Mouse (Mus musculus) myocyte (in vitro differentiated cells): ENCODE measurements around the gene Tac2. TPM values are rescaled to one million over a fixed set of nuclear protein-coding genes. Genes with fewer than 3 reads are reported as not detected.

Source experiments
- H3K27me3 ChIP-seq: one replicate; pipeline ENCODE4 v1.6.1; 2011; ENCODE audit not compliant: control insufficient read depth, insufficient read depth, insufficient read length
- H3K36me3 ChIP-seq: one replicate; pipeline ENCODE4 v1.6.1; 2011; ENCODE audit not compliant: control insufficient read depth, insufficient read depth
- H3K4me2 ChIP-seq: one replicate; pipeline ENCODE4 v1.6.1; 2011; ENCODE audit warnings: low read depth, control low read depth
- H3K4me3 ChIP-seq: one replicate; pipeline ENCODE4 v1.5.1; 2011; ENCODE audit warnings: mild to moderate bottlenecking, control low read depth, moderate library complexity
- H3K79me2 ChIP-seq: one replicate; pipeline ENCODE4 v1.6.1; 2011; ENCODE audit not compliant: control insufficient read depth, insufficient read depth
- H3ac ChIP-seq: one replicate; pipeline ENCODE4 v1.6.1; 2011; ENCODE audit not compliant: control insufficient read depth, insufficient read length
- CEBPB ChIP-seq: IDR thresholded peaks from 2 replicates; pipeline ENCODE4 v1.6.1; 2011; ENCODE audit warnings: mild to moderate bottlenecking, moderate library complexity; ENCODE audit not compliant: poor library complexity, insufficient read depth, severe bottlenecking
- E2F4 ChIP-seq: IDR thresholded peaks from one replicate; pipeline ENCODE4 v1.6.1; 2011; ENCODE audit warnings: mild to moderate bottlenecking, control low read depth, moderate library complexity; ENCODE audit not compliant: insufficient read depth
- MAX ChIP-seq: IDR thresholded peaks from one replicate; pipeline ENCODE4 v1.6.1; 2011; ENCODE audit warnings: low read depth, mild to moderate bottlenecking, control low read depth
- MYOD1 ChIP-seq, 3 experiments: IDR thresholded peaks; one replicate each; pipeline ENCODE4 v1.6.1; 2011; ENCODE audit warnings: control low read depth in 2 of 3, low read depth in 2 of 3, mild to moderate bottlenecking in 2 of 3, moderate library complexity in 1 of 3; ENCODE audit not compliant: insufficient read length in 2 of 3, control insufficient read depth in 1 of 3
- MYOG ChIP-seq, 3 experiments: IDR thresholded peaks; one replicate each; pipeline ENCODE4 v1.6.1; 2011; ENCODE audit warnings: control low read depth in 2 of 3, low read depth in 2 of 3, mild to moderate bottlenecking in 2 of 3; ENCODE audit not compliant: insufficient read length in 2 of 3, control insufficient read depth in 1 of 3, insufficient read depth in 1 of 3
- POLR2A ChIP-seq: IDR thresholded peaks from one replicate; pipeline ENCODE4 v1.6.1; 2011; ENCODE audit warnings: low read depth, mild to moderate bottlenecking, control low read depth, moderate library complexity; ENCODE audit not compliant: insufficient read length
- POLR2AphosphoS2 ChIP-seq: IDR thresholded peaks from one replicate; pipeline ENCODE4 v1.6.1; 2011; ENCODE audit warnings: low read depth, control low read depth; ENCODE audit not compliant: insufficient read length
- REST ChIP-seq: IDR thresholded peaks from one replicate; pipeline ENCODE4 v1.6.1; 2011; ENCODE audit warnings: mild to moderate bottlenecking, control low read depth, moderate library complexity; ENCODE audit not compliant: insufficient read depth, insufficient read length
- SRF ChIP-seq: IDR thresholded peaks from one replicate; pipeline ENCODE4 v1.6.1; 2011; ENCODE audit warnings: low read depth; ENCODE audit not compliant: control insufficient read depth, insufficient read length
- TCF12 ChIP-seq: IDR thresholded peaks from one replicate; pipeline ENCODE4 v1.6.1; 2011; ENCODE audit warnings: mild to moderate bottlenecking, control low read depth; ENCODE audit not compliant: poor library complexity, insufficient read depth, severe bottlenecking
- TCF3 ChIP-seq: IDR thresholded peaks from one replicate; pipeline ENCODE4 v1.6.1; 2011; ENCODE audit warnings: low read depth, control low read depth; ENCODE audit not compliant: insufficient read length
- USF1 ChIP-seq: IDR thresholded peaks from one replicate; pipeline ENCODE4 v1.6.1; 2011; ENCODE audit warnings: low read depth, mild to moderate bottlenecking, control low read depth, moderate library complexity
- polyA plus RNA-seq: library from polyadenylated mRNA; unstranded; fragments of >200 nt; fragmentation: generic; extraction: Trizol; gene quantifications from one replicate; pipeline ENCODE4 v1.2.1, GENCODE M21; 2012; ENCODE audit warnings: missing spikeins

Tac2 gene
- polyA plus RNA-seq, 1 experiment, result 0.18 TPM

DNA sequence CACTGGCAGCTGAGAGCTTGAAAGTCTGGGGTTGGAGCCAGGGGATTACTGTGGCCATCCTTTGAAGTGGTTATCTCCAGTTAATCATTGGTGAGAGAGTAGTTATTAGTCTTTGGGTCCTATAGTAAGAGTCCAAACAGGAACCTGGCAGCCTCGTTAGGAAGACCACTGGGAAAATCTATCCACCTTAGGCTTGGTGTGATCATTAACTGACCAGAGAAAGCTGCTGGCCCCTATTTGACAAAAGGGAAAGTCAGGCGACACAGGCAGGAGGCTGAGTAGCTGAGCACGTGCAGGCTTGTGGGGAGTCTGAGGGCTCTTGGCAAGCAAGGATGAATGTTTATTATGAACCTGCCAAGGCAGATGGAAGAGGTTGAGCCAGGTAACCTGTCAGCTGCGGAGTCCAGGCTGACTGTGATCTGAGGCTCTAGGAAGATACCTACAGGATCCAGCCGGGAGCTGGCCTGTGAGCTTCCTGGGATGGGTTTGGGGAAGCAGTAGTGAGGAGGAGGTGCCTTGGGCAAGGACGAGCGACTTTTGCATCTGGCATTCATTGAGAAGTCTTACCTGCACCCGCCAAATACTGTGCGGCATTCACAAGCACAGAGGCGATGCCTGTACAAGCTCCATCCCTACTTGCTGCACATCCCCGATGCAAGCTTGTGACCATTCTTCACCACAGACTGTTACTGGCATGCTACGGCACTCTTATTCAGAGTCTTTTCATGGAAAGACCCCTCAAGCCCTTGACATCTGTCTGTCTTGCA lies 39.8 kb downstream of the Tac2 start:
- Histone ChIP-seq H3K4me3 (no peak overlapping the region), H3K36me3 (no peaks in the 10 kb centered on the region), H3K27me3 (peaks cover 12% of the 10 kb centered on the region), H3ac (no peak overlapping the region), H3K79me2 (no peaks in the 10 kb centered on the region), H3K4me2 (no peak overlapping the region)
- no peak for TF ChIP-seq MAX
- no peak for TF ChIP-seq CEBPB
- TF ChIP-seq SRF, result no peak
- no peak for TF ChIP-seq TCF12
- no peak for TF ChIP-seq REST
- no peak for TF ChIP-seq TCF3
- no peak for TF ChIP-seq MYOG (IDR thresholded peaks at IDR 0.05; ENCODE audit: control insufficient read depth in 1 of 3, insufficient read depth in 1 of 3, insufficient read length in 2 of 3, low read depth in 2 of 3)
- no peak for TF ChIP-seq POLR2AphosphoS2
- TF ChIP-seq E2F4, result no peak
- no peak for TF ChIP-seq MYOD1 (IDR thresholded peaks at IDR 0.05; ENCODE audit: control insufficient read depth in 1 of 3, insufficient read length in 2 of 3, low read depth in 2 of 3)
- TF ChIP-seq POLR2A, result no peak
- no peak for TF ChIP-seq USF1

DNA sequence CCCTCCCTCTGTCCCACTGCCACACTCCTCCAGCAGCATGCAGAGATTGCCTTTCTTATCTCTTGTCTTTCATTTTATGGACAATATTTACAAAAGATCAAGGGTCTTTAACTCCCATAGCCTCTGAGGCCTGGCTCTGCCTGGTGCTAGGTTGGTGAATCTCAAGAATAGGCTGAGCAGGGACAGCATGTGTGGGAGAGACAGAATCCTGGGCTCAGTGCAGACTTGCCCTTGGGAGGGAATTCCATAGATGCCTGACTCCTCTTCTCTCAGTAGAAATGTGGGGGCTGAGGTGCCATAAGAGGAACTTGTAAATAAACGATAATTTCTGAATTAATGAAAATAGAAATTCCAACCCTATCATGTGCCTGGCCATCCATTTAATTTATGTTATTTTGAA lies 42.3 kb downstream of the Tac2 start:
- no peak overlapping the region for H3K4me2 ChIP-seq
- H3K27me3 ChIP-seq, result peaks cover 12% of the 10 kb centered on the region
- no peak for TF ChIP-seq SRF
- TF ChIP-seq MYOD1 (IDR thresholded peaks at IDR 0.05; ENCODE audit: control insufficient read depth in 1 of 3, insufficient read length in 2 of 3, low read depth in 2 of 3), result no peak
- TF ChIP-seq USF1, result no peak
- TF ChIP-seq MAX, result no peak
- no peak for TF ChIP-seq MYOG (IDR thresholded peaks at IDR 0.05; ENCODE audit: control insufficient read depth in 1 of 3, insufficient read depth in 1 of 3, insufficient read length in 2 of 3, low read depth in 2 of 3)
- no peak for TF ChIP-seq POLR2A
- TF ChIP-seq POLR2AphosphoS2, result no peak
- TF ChIP-seq E2F4, result no peak
- no peak for TF ChIP-seq REST
- no peak for TF ChIP-seq TCF3
- no peak for TF ChIP-seq TCF12
- TF ChIP-seq CEBPB, result no peak
- H3K36me3 ChIP-seq, result no peaks in the 10 kb centered on the region
- H3K4me3 ChIP-seq, result no peak overlapping the region
- H3ac ChIP-seq, result no peak overlapping the region
- H3K79me2 ChIP-seq, result no peaks in the 10 kb centered on the region

DNA sequence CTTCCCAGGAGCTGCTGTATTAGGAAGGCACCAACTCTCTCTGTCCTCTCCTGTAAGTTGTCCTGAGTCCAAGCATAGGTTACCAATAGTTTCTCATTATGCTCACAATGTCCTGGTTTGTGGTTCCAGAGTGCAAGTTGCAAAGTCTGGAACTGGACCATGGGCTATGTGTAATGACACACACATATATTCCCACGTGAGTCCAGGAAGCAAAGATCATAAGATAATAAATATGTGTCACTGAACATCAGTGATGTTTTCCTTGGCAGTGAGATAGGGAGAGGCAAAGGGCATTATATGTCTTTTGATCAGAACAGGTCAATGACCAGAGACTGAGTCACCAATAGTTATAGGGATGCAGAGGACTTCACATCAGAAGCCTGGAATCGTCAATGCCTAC lies 51.7 kb downstream of the Tac2 start, which contains the start of gene Rdh9:
Gene Rdh9 (plus strand): TSS at position 376 of the 400 bp plus-strand sequence.
- Histone ChIP-seq H3K4me2 (no peak within 1 kb of the TSS), H3ac (no peak within 1 kb of the TSS), H3K79me2 (no peaks in the 10 kb centered on the region), H3K4me3 (no peak within 1 kb of the TSS), H3K36me3 (no peaks in the 10 kb centered on the region), H3K27me3 (peaks cover 7% of the 10 kb centered on the region)
- TF ChIP-seq USF1 (no peak), CEBPB (no peak), TCF3 (no peak), TCF12 (no peak), MYOD1 (IDR thresholded peaks at IDR 0.05; ENCODE audit: control insufficient read depth in 1 of 3, insufficient read length in 2 of 3, low read depth in 2 of 3) (no peak), POLR2AphosphoS2 (no peak), MYOG (IDR thresholded peaks at IDR 0.05; ENCODE audit: control insufficient read depth in 1 of 3, insufficient read depth in 1 of 3, insufficient read length in 2 of 3, low read depth in 2 of 3) (no peak), REST (no peak), MAX (no peak), E2F4 (no peak), SRF (no peak), POLR2A (no peak)

Other genes with a start within 250 kb of the Tac2 start
- 125 TPM for gene Stac3, start 222.8 kb upstream of the Tac2 start, polyA plus RNA-seq
- 2.9 TPM for gene Ndufa4l2, start 209.5 kb upstream of the Tac2 start, polyA plus RNA-seq
- gene Shmt2, start 202.0 kb upstream of the Tac2 start, polyA plus RNA-seq, result 535 TPM
- gene Nxph4, start 189.9 kb upstream of the Tac2 start, polyA plus RNA-seq, result 3.9 TPM
- 244 TPM for gene Lrp1, start 103.3 kb upstream of the Tac2 start, polyA plus RNA-seq
- 0.26 TPM for gene Stat6, start 81.5 kb upstream of the Tac2 start, polyA plus RNA-seq
- 5.6 TPM for gene Nemp1, start 57.6 kb upstream of the Tac2 start, polyA plus RNA-seq
- 68.7 TPM for gene Nab2, start 55.9 kb upstream of the Tac2 start, polyA plus RNA-seq
- gene Myo1a, start 19.3 kb upstream of the Tac2 start, polyA plus RNA-seq, result 0.35 TPM
- gene Zbtb39, start 15.1 kb downstream of the Tac2 start, polyA plus RNA-seq, result 3.2 TPM
- gene Gpr182, start 27.3 kb downstream of the Tac2 start, polyA plus RNA-seq, result 0.11 TPM
- 0.01 TPM for gene Rdh1, start 35.2 kb downstream of the Tac2 start, polyA plus RNA-seq
- gene Rdh16f1, start 35.3 kb downstream of the Tac2 start, polyA plus RNA-seq, result 0.13 TPM
- gene Rdh9, start 51.9 kb downstream of the Tac2 start, polyA plus RNA-seq, result 0.02 TPM
- gene Rdh16, start 76.7 kb downstream of the Tac2 start, polyA plus RNA-seq, result not detected
- gene Rdh19, start 125.5 kb downstream of the Tac2 start, polyA plus RNA-seq, result not detected
- 0.06 TPM for gene Rdh16f2, start 142.0 kb downstream of the Tac2 start, polyA plus RNA-seq
- not detected for gene Rdh7, start 164.3 kb downstream of the Tac2 start, polyA plus RNA-seq
- gene Sdr9c7, start 174.0 kb downstream of the Tac2 start, polyA plus RNA-seq, result not detected